Mouse (Mus musculus) lung, postnatal 0 days (tissue): ENCODE results near the gene Atg13. TPM values are rescaled to one million over a fixed set of nuclear protein-coding genes. Genes with fewer than 3 reads are reported as not detected.

Experiments
- ATAC-seq: fragments of 200-750 bp; cut with Nextera tagmentation; 2 replicates; pipeline ENCODE4 v1.8.0; 2017; ENCODE audit warnings: moderate library complexity
- DNase-seq: peaks from one replicate; pipeline ENCODE4 v3.0.0-alpha.2; 2016; ENCODE audit warnings: low spot score
- H3K27ac ChIP-seq: fragments of 300-500 bp; sonication (generic); 2 replicates; pipeline ENCODE4 v1.5.1; 2014; ENCODE audit warnings: antibody characterized with exemption, mild to moderate bottlenecking, low read length, mixed read lengths
- H3K27me3 ChIP-seq: fragments of 300-500 bp; sonication (generic); replicated peaks from 2 replicates; pipeline ENCODE4 v1.6.1; 2014; ENCODE audit warnings: low read length, mixed read lengths; ENCODE audit not compliant: insufficient read depth
- H3K36me3 ChIP-seq: fragments of 300-500 bp; sonication (generic); 2 replicates; pipeline ENCODE4 v1.6.1; 2014; ENCODE audit warnings: low read length, mixed read lengths; ENCODE audit not compliant: insufficient read depth
- H3K4me1 ChIP-seq: fragments of 300-500 bp; sonication (generic); 2 replicates; pipeline ENCODE4 v1.6.1; 2014; ENCODE audit warnings: antibody characterized with exemption, low read depth, low read length, mixed read lengths; ENCODE audit not compliant: insufficient read depth
- H3K4me2 ChIP-seq: fragments of 300-500 bp; sonication (generic); replicated peaks from 2 replicates; pipeline ENCODE4 v1.6.1; 2014; ENCODE audit warnings: low read depth, mild to moderate bottlenecking, low read length, moderate library complexity, mixed read lengths
- H3K4me3 ChIP-seq: fragments of 300-500 bp; sonication (generic); 2 replicates; pipeline ENCODE4 v1.5.1; 2014; ENCODE audit warnings: low read depth, low read length
- H3K9ac ChIP-seq: fragments of 300-500 bp; sonication (generic); replicated peaks from 2 replicates; pipeline ENCODE4 v1.6.1; 2014; ENCODE audit warnings: low read depth, mild to moderate bottlenecking
- H3K9me3 ChIP-seq: fragments of 300-500 bp; sonication (generic); 2 replicates; pipeline ENCODE4 v1.6.1; 2016; ENCODE audit warnings: low read length, mixed read lengths
- CTCF ChIP-seq: IDR thresholded peaks from 2 replicates; pipeline ENCODE4 v1.5.1; 2016; ENCODE audit warnings: antibody characterized with exemption, mild to moderate bottlenecking
- EP300 ChIP-seq: IDR thresholded peaks from 2 replicates; pipeline ENCODE4 v1.6.1; 2016; ENCODE audit warnings: antibody characterized with exemption, mild to moderate bottlenecking, control low read depth
- WGBS: fragments of 180-500 bp; shearing (Covaris S2); extraction: QIAGEN DNeasy Blood & Tissue Kit; methylation state at CpG from one replicate; pipeline ENCODE4 v1.1.7; 2014; 5-methylcytosine and 5-hydroxymethylcytosine counted together
- polyA plus RNA-seq: library from polyadenylated mRNA; unstranded; fragments of >200 nt; fragmentation: Nextera tagmentation; extraction: Ambion mirVana; gene quantifications from 2 replicates; pipeline ENCODE4 v1.2.1, GENCODE M21; 2015

The Atg13 gene
- polyA plus RNA-seq, 1 experiment from 2014 or later = 26.2 TPM

DNA sequence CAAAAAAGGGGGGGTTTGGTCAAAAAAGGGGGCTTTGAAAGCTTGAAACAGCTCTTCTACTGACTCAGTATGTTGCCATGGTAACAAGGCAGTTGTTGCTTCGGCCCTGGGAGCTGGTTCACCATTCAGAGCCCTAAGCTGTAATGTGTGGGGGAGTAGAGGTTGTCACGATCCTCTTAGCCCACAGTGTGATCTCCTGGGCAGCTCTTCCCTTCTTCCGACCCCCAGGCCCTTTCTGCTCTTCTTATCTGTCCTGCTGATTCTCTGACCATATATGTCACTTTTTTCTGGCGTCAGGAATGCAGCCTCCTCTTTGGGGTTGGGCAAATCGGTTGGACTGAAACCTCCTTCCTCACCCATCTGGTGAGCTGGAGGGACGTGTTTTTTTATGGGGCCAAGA, 57.5 kb downstream of the Atg13 start:
- H3K4me1 ChIP-seq = peaks cover 18% of the 10 kb centered on the region; the same call in 1 of the 2 replicates
- H3K27ac ChIP-seq = peak overlapping the region; percentile 55
- no peak for ATAC-seq
- H3K9me3 ChIP-seq = no peaks in the 10 kb centered on the region
- WGBS = 49% methylated on average over 6 of the region's 6 CpGs
- no peak overlapping the region for H3K9ac ChIP-seq
- H3K4me2 ChIP-seq = 0 out of 2 replicates have a peak overlapping the region, but pooled peaks have one; percentile 19
- no peak for TF ChIP-seq CTCF
- no peak for TF ChIP-seq EP300
- H3K27me3 ChIP-seq = no peaks in the 10 kb centered on the region
- no peak overlapping the region for H3K4me3 ChIP-seq
- DNase-seq = peak; percentile 75
- H3K36me3 ChIP-seq = peaks cover 31% of the 10 kb centered on the region; the same call in 1 of the 2 replicates

DNA sequence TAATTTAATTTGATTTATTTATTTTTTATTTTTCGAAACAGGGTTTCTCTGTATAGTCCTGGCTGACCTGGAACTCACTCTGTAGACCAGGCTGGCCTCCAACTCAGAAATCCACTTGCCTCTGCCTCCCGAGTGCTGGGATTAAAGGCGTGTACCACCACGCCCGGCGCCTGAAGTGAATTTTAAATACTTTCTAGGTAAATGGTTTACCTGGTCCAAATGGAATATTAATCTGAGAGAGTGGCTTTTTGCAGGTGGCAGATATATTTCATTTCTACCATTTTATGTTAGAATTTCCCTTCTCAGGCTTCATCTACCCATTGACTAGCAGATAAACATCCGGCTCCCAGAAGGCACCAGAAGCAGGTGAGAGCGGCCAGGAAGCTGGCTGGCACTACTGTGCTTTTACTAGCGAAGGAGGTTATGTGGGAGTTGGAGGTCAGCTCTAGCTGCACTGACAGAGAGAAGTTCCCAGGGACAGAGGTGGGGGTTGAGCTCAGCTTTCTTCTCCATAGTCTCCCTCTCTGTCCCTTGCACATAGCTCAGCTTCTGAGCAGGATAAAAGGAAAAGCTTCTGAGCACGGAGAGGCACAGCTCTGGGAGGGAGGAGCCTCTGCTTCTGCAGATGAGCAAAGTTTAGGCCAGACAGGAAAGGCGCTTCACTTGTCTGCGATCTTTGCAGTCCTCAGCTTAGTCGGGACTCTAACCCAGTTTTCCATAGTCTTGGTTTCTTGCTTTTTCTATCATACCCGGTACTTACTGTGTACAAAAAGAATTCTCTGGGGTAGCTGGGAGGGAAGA, 58.7 kb downstream of the Atg13 start:
- H3K4me2 ChIP-seq = peak overlapping the region; percentile 19; the same call in 1 of the 2 replicates
- H3K9ac ChIP-seq = no peak overlapping the region
- H3K36me3 ChIP-seq = peaks cover 22% of the 10 kb centered on the region; the same call in 1 of the 2 replicates
- no peak overlapping the region for H3K4me3 ChIP-seq
- H3K9me3 ChIP-seq = no peaks in the 10 kb centered on the region
- DNase-seq = no peak
- ATAC-seq = no peak
- TF ChIP-seq EP300 (no peak), CTCF (no peak)
- 0 out of 2 replicates have a peak overlapping the region, but pooled peaks have one; percentile 9 for H3K27ac ChIP-seq
- 76% methylated on average over 14 of the region's 14 CpGs for WGBS
- H3K4me1 ChIP-seq = peaks cover 15% of the 10 kb centered on the region; the same call in 1 of the 2 replicates
- H3K27me3 ChIP-seq = no peaks in the 10 kb centered on the region

DNA sequence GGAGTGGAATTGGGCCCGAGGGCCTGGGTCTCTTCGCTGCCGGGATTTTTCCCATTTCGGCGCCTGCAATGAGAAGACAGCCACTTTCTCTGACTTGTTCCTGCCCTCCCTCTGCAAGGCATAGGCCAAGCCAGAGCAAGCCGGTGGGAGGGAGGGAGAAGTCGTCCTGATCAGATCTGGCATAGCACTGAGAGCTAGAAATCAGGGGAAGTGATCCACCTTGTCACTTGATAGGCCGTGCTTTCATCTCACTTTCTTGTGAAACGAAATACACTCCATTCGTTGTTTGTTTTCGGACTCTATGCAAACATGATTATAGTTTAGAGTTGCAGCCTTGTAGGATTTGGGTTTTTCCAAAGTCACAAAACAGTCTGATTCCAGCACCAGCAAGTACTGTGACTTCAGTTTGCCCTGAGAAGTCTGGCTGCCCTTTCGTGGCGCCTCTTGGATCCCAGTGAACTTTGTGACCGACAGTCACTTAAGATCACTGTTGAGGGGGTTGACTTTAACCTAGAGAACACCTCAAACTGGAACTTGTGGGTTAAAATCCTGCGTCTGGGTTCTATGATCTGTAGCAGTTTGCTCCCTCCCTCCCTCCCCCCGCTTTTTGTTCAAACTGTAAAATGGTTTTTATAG, 59.9 kb downstream of the Atg13 start:
- no peaks in the 10 kb centered on the region for H3K9me3 ChIP-seq
- WGBS = 5% methylated on average over 16 of the region's 16 CpGs
- peak overlapping the region; percentile 60 for H3K9ac ChIP-seq
- peak overlapping the region; percentile 88 for H3K4me2 ChIP-seq
- TF ChIP-seq CTCF = no peak
- TF ChIP-seq EP300 = no peak
- peaks cover 24% of the 10 kb centered on the region for H3K36me3 ChIP-seq
- ATAC-seq = peak; percentile 46
- H3K4me3 ChIP-seq = peak overlapping the region; percentile 66
- peak overlapping the region; percentile 95 for H3K27ac ChIP-seq
- no peaks in the 10 kb centered on the region for H3K27me3 ChIP-seq
- no peak for DNase-seq
- peaks cover 12% of the 10 kb centered on the region; the same call in 1 of the 2 replicates for H3K4me1 ChIP-seq

DNA sequence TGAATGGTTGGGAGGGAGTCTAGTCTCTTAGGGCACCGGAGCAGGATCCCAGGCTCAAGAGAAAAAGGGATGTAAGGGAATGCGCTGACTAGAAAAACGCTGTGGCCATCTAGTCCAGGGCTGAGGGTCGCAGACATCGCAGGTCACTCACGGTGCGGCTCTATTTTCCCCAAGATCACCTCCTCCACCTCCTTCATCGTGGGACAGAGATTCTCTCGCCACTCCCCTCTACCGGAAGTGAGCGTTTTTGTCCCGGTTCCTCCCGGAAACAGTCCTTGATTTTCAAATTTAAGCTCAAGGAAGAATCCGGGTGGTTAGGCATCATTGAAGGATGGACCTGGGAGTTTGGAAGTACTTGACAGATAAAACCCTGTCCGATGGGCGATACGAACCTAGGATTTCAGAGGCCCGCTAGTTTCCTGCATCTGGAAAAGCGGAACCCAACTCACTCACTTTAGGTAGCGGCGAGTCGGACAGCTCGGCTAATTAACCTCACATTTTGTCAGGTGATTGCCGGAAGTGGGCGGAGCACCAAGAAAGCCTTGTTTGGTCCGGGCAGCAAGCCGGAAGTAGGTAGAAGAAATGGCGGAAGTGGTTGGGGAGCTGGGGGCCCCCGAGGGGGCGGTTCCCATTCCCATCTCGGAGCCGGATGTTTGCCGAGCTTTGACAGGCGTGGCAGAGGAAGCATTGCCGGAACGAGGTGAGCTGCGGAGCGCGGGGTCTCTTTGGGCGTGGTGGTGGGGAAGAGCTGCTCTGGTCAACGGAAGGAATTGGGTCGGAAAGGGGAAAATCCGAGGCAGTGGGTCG, 60.6 kb downstream of the Atg13 start, which contains the start of the genes Zfp408 and Arhgap1:
Gene Zfp408 (minus strand): TSS at position 239 of the 807 bp plus-strand sequence.
Gene Arhgap1 (plus strand): TSS at position 308 of the 807 bp plus-strand sequence.
- Histone ChIP-seq H3K36me3 (peaks cover 21% of the 10 kb centered on the region), H3K27ac (peak within 1 kb of the TSS; percentile 95), H3K9ac (peak within 1 kb of the TSS; percentile 91), H3K4me1 (peaks cover 6% of the 10 kb centered on the region; the same call in 1 of the 2 replicates), H3K9me3 (no peaks in the 10 kb centered on the region), H3K4me3 (peak within 1 kb of the TSS; percentile 66), H3K4me2 (peak within 1 kb of the TSS; percentile 88), H3K27me3 (no peaks in the 10 kb centered on the region)
- WGBS = under 1% methylated on average over 43 of the region's 44 CpGs
- DNase-seq = peak; percentile 100
- TF ChIP-seq CTCF = no peak
- TF ChIP-seq EP300 = peak; percentile 87
- ATAC-seq = peak; percentile 96

DNA sequence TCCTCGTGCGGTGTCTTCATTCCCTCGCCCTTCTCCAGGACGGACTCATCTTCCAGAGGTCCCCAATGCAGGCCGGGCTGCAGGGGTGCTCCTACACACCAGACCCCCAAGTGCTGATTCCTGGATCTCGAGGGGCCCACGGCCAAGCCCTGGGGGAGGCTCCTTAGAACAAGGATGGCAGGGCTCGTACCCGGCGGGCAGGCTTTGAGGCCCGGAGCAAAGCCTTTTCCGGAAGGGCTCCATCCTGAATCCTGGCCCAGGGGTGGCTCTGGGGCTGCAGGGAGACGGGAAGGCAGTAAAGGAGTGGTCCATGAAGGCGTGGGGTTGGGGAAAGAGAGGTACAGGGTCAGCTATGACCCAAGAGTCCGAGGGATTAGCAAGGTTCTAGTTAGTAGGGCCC, 61.2 kb downstream of the Atg13 start:
- peaks cover 23% of the 10 kb centered on the region for H3K36me3 ChIP-seq
- no peak for ATAC-seq
- H3K27ac ChIP-seq = peak overlapping the region; percentile 95
- H3K4me3 ChIP-seq = peak overlapping the region; percentile 66
- TF ChIP-seq EP300 (no peak), CTCF (no peak)
- H3K27me3 ChIP-seq = no peaks in the 10 kb centered on the region
- H3K4me1 ChIP-seq = peaks cover 6% of the 10 kb centered on the region; the same call in 1 of the 2 replicates
- WGBS = 1% methylated on average over 15 of the region's 15 CpGs
- no peaks in the 10 kb centered on the region for H3K9me3 ChIP-seq
- peak; percentile 22 for DNase-seq
- H3K4me2 ChIP-seq = peak overlapping the region; percentile 88
- peak overlapping the region; percentile 91 for H3K9ac ChIP-seq
